Mouse (Mus musculus): ENCODE results near the gene Kl. TPM values are rescaled to one million over a fixed set of nuclear protein-coding genes. Genes with fewer than 3 reads are reported as not detected.

The Kl gene
- 1.5 TPM in 2 replicates for polyA plus RNA-seq (2015; fragmentation: Nextera tagmentation; extraction: Ambion mirVana)

DNA sequence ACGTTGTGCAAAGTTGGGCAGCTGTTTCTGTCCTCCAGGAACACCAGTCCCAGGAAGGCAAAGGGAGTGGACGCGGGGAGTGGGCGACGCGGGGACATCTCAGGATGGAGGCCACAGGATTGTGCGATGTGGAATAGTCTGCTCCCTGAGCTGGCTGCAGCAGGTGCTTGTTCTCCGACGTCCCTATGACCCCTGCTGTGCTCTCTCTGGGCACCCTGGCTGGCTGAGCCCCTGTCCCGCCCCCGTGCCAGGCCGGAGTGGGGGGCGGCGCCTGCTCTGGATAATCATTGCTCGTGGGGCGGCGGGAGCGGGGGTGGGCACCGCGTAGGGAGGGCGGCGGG is at the start of gene Kl:
Kl (plus strand) TSS at position 280 of the 341 bp plus-strand sequence.

